Mouse (Mus musculus) heart, postnatal 0 days (tissue): Measurements from ENCODE around the gene Runx3. TPM values are rescaled to one million over a fixed set of nuclear protein-coding genes. Genes with fewer than 3 reads are reported as not detected.

Experiments
- ATAC-seq: fragments of 200-750 bp; cut with Nextera tagmentation; 2 replicates; pipeline ENCODE4 v1.8.0; 2017; ENCODE audit warnings: low read depth, moderate number of reproducible peaks, moderate library complexity; ENCODE audit not compliant: insufficient read depth
- DNase-seq: peaks from one replicate; pipeline ENCODE4 v3.0.0-alpha.2; 2016; ENCODE audit warnings: low spot score
- H3K27ac ChIP-seq: fragments of 300-500 bp; sonication (generic); 2 replicates; pipeline ENCODE4 v1.5.1; 2014; ENCODE audit warnings: low read depth, mild to moderate bottlenecking
- H3K27me3 ChIP-seq: fragments of 300-500 bp; sonication (generic); 2 replicates; pipeline ENCODE4 v1.6.1; 2014; ENCODE audit warnings: low read length, mixed read lengths; ENCODE audit not compliant: control insufficient read depth, insufficient read depth
- H3K36me3 ChIP-seq: fragments of 300-500 bp; sonication (generic); replicated peaks from 2 replicates; pipeline ENCODE4 v1.6.1; 2014; ENCODE audit warnings: low read length, mixed read lengths; ENCODE audit not compliant: control insufficient read depth, insufficient read depth
- H3K4me1 ChIP-seq: fragments of 300-500 bp; sonication (generic); 2 replicates; pipeline ENCODE4 v1.6.1; 2014; ENCODE audit warnings: antibody characterized with exemption; ENCODE audit not compliant: control insufficient read depth, insufficient read depth
- H3K4me2 ChIP-seq: fragments of 300-500 bp; sonication (generic); 2 replicates; pipeline ENCODE4 v1.6.1; 2014; ENCODE audit warnings: low read depth, mild to moderate bottlenecking, low read length, moderate library complexity
- H3K4me3 ChIP-seq: fragments of 300-500 bp; sonication (generic); 2 replicates; pipeline ENCODE4 v1.5.1; 2014; ENCODE audit warnings: low read depth, low read length
- H3K9ac ChIP-seq: fragments of 300-500 bp; sonication (generic); replicated peaks from 2 replicates; pipeline ENCODE4 v1.6.1; 2014; ENCODE audit warnings: low read depth, low read length, mixed read lengths
- H3K9me3 ChIP-seq: fragments of 300-500 bp; sonication (generic); replicated peaks from 2 replicates; pipeline ENCODE4 v1.6.1; 2016; ENCODE audit warnings: low read length; ENCODE audit not compliant: control insufficient read depth
- CTCF ChIP-seq: IDR thresholded peaks from 2 replicates; pipeline ENCODE4 v1.5.1; 2016; ENCODE audit warnings: antibody characterized with exemption, control low read depth, low read depth
- EP300 ChIP-seq: IDR thresholded peaks from 2 replicates; pipeline ENCODE4 v1.6.1; 2016; ENCODE audit warnings: antibody characterized with exemption, low read depth
- WGBS: fragments of 180-500 bp; shearing (Covaris S2); extraction: QIAGEN DNeasy Blood & Tissue Kit; methylation state at CpG from one replicate; pipeline ENCODE4 v1.1.7; 2014; 5-methylcytosine and 5-hydroxymethylcytosine counted together
- polyA plus RNA-seq: library from polyadenylated mRNA; unstranded; fragments of >200 nt; fragmentation: Nextera tagmentation; extraction: Ambion mirVana; gene quantifications from 2 replicates; pipeline ENCODE4 v1.2.1, GENCODE M21; 2015
- total RNA-seq: library from RNA; depleted of rRNA; stranded (reverse); fragments of >200 nt; gene quantifications from 2 replicates; pipeline ENCODE4 v1.2.3, GENCODE M21; 2014; ENCODE audit warnings: low replicate concordance

The Runx3 gene
- total and polyA plus RNA-seq, 2 experiments from 2014 or later: 0.07 to 0.11 TPM

DNA sequence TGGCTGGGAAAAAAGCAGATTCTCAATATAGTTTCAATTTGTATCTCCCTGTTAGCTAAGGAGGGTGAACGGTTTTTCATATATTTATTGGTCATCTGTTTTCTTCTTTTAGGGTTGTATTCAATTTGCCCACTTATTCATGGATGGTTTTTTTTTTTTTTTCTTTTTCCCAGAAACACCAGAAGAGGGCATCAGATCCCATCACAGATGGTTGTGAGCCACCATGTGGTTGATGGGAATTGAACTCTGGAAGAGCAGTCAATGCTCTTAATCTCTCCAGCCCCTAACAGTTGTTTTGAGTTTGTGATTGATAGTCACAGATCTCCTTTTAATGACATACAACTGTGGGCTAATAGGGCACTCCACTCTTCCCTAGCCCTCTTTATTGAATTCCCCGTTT lies 89.4 kb downstream of the Runx3 start:
- 71% methylated on average over 2 of the region's 2 CpGs for WGBS
- H3K27me3 ChIP-seq: peaks cover 12% of the 10 kb centered on the region; the same call in 1 of the 2 replicates
- H3K9ac ChIP-seq: no peak overlapping the region
- peaks cover 32% of the 10 kb centered on the region for H3K36me3 ChIP-seq
- ATAC-seq (no peak), DNase-seq (no peak)
- H3K4me2 ChIP-seq: no peak overlapping the region
- TF ChIP-seq CTCF: no peak
- TF ChIP-seq EP300: no peak
- H3K4me1 ChIP-seq: peaks cover 5% of the 10 kb centered on the region; the same call in 1 of the 2 replicates
- H3K4me3 ChIP-seq: no peak overlapping the region
- no peak overlapping the region for H3K27ac ChIP-seq
- no peaks in the 10 kb centered on the region for H3K9me3 ChIP-seq

DNA sequence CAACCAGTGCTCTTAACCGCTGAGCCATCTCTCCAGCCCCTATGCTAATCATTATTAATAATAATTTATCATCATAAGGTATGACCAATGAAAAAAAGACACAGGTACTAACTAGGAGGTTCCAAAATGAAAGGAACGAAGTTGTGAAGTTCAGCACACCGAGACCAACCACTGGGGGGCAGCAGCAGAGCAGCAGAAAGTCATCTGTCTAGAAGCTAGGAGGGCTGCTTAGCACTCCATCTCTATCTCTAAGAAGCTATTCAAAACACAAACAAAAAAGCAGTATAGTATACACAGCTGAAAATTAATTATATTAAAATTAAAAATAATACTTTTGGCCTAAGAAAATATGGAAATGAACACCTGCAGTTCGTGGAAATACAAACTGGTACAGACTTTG lies 99.2 kb downstream of the Runx3 start:
- Histone ChIP-seq H3K27me3 (no peaks in the 10 kb centered on the region), H3K9me3 (no peaks in the 10 kb centered on the region), H3K27ac (no peak overlapping the region), H3K36me3 (peaks cover 87% of the 10 kb centered on the region), H3K4me3 (no peak overlapping the region), H3K9ac (no peak overlapping the region), H3K4me2 (no peak overlapping the region), H3K4me1 (peaks cover 7% of the 10 kb centered on the region; the same call in 1 of the 2 replicates)
- TF ChIP-seq CTCF (peak; percentile 87), EP300 (no peak)
- 41% methylated on average over 4 of the region's 4 CpGs for WGBS
- peak; percentile 69 for DNase-seq
- ATAC-seq: no peak

DNA sequence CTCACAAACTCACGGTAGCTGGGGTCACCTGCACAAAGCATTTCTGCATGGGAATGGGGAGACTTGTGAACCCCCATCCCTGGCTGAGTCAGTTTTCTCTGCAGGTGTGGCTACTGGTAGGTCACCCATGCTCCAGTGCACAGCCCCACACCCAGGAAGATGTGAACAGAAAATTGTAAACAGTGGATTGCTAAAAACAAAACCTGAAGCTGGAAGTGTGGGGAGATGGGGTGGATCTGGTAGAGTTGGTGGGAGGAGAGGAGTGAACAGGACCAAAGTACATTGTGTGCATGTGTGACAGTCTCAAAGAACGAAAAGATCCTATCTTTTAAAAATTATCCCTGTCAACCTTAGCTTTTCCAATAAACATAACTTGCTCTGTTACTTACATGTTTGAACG lies 100.2 kb downstream of the Runx3 start:
- no peak for ATAC-seq
- DNase-seq: no peak
- WGBS: 60% methylated on average over 3 of the region's 3 CpGs
- Histone ChIP-seq H3K27ac (peak overlapping the region; percentile 35; the same call in 1 of the 2 replicates), H3K4me3 (no peak overlapping the region), H3K4me2 (no peak overlapping the region), H3K36me3 (peaks cover 88% of the 10 kb centered on the region), H3K4me1 (peaks cover 7% of the 10 kb centered on the region; the same call in 1 of the 2 replicates), H3K27me3 (no peaks in the 10 kb centered on the region), H3K9me3 (no peaks in the 10 kb centered on the region), H3K9ac (no peak overlapping the region)
- TF ChIP-seq CTCF (no peak), EP300 (no peak)

- H3K36me3 ChIP-seq: peaks cover 81% of the 10 kb centered on the region
- WGBS: 51% methylated on average over 12 of the region's 12 CpGs
- H3K27ac ChIP-seq: no peak overlapping the region
These were observed 101.4 kb downstream of the Runx3 start for GRCm38 (mm10) chr4:135221632-135222407.

GRCm38 (mm10) chr4:135223808-135224207 lies 103.4 kb downstream of the Runx3 start:
- DNase-seq (no peak), ATAC-seq (no peak)
- TF ChIP-seq CTCF: no peak
- no peak for TF ChIP-seq EP300
- Histone ChIP-seq H3K4me1 (peaks cover 7% of the 10 kb centered on the region; the same call in 1 of the 2 replicates), H3K27ac (no peak overlapping the region; the same call in 1 of the 2 replicates), H3K36me3 (peaks cover 61% of the 10 kb centered on the region), H3K9ac (no peak overlapping the region), H3K4me2 (no peak overlapping the region), H3K27me3 (no peaks in the 10 kb centered on the region), H3K9me3 (no peaks in the 10 kb centered on the region), H3K4me3 (no peak overlapping the region)
- 81% methylated on average over 9 of the region's 9 CpGs for WGBS

More at GRCm38 (mm10) chr4:135221632-135222407, 101.4 kb downstream of the Runx3 start:
- H3K4me2 ChIP-seq: no peak overlapping the region
- H3K4me1 ChIP-seq: peaks cover 7% of the 10 kb centered on the region; the same call in 1 of the 2 replicates
- DNase-seq (no peak), ATAC-seq (no peak)
- H3K4me3 ChIP-seq: no peak overlapping the region
- TF ChIP-seq EP300: no peak
- no peak for TF ChIP-seq CTCF
- H3K9me3 ChIP-seq: no peaks in the 10 kb centered on the region
- H3K27me3 ChIP-seq: no peaks in the 10 kb centered on the region
- no peak overlapping the region for H3K9ac ChIP-seq
